Mouse (Mus musculus): ENCODE results near the gene Neurl2. TPM values are rescaled to one million over a fixed set of nuclear protein-coding genes. Genes with fewer than 3 reads are reported as not detected.

Gene Neurl2
- total RNA-seq, 4 experiments from 2014 or later: 0.90 to 4.9 (median 3.1) TPM

- peak; percentile 94 for DNase-seq
These were observed 47.5 kb downstream of the Neurl2 start, which contains the start of gene Snx21 for GRCm38 (mm10) chr2:164785481-164786387. Gene Snx21, plus strand, starts transcription at chr2:164785823.

- DNase-seq: no peak
These were observed 48.3 kb downstream of the Neurl2 start for GRCm38 (mm10) chr2:164784869-164785420.

GRCm38 (mm10) chr2:164783926-164784581, 49.2 kb downstream of the Neurl2 start:
- DNase-seq: no peak

GRCm38 (mm10) chr2:164781876-164782275, 51.4 kb downstream of the Neurl2 start:
- no peak for DNase-seq

Other genes with a start within 250 kb of the Neurl2 start
- gene Wfdc6a, start 248.0 kb downstream of the Neurl2 start, total RNA-seq (2022): under 1 TPM; 0.38 to 0.77 (median 0.52) TPM
- not detected for gene Eppin, start 239.9 kb downstream of the Neurl2 start, total RNA-seq (2022)
- not detected for gene Wfdc6b, start 219.9 kb downstream of the Neurl2 start, total RNA-seq (2022)
- gene Wfdc8, start 219.8 kb downstream of the Neurl2 start, total RNA-seq (2022): under 1 TPM in 2 of 4 experiments, not detected in 2; 0.35 to 0.89 TPM
- gene Wfdc16, start 194.7 kb downstream of the Neurl2 start, total RNA-seq (2022): not detected
- not detected for gene Wfdc10, start 177.4 kb downstream of the Neurl2 start, total RNA-seq (2022)
- gene Wfdc9, start 176.9 kb downstream of the Neurl2 start, total RNA-seq (2022): not detected
- not detected for gene Wfdc11, start 159.4 kb downstream of the Neurl2 start, total RNA-seq (2022)
- not detected for gene Wfdc13, start 148.3 kb downstream of the Neurl2 start, total RNA-seq (2022)
- gene Spint4, start 135.0 kb downstream of the Neurl2 start, total RNA-seq (2022): not detected
- gene Spint5, start 118.2 kb downstream of the Neurl2 start, total RNA-seq (2022): not detected
- under 1 TPM; 0.31 to 0.71 (median 0.49) TPM for gene Wfdc3, start 87.5 kb downstream of the Neurl2 start, total RNA-seq (2022)
- 10 to 100 TPM; 35.2 to 52.1 (median 46.1) TPM for gene Dnttip1, start 87.5 kb downstream of the Neurl2 start, total RNA-seq (2022)
- 1 to 10 TPM; 1.1 to 5.1 (median 2.0) TPM for gene Ube2c, start 63.6 kb downstream of the Neurl2 start, total RNA-seq (2022)
- gene Tnnc2, start 53.5 kb downstream of the Neurl2 start, total RNA-seq (2022): not detected
- gene Snx21, start 47.6 kb downstream of the Neurl2 start, total RNA-seq (2022): 10 to 100 TPM; 34.5 to 58.3 (median 46.7) TPM
- 10 to 100 TPM; 32.9 to 46.5 (median 39.6) TPM for gene Acot8, start 28.6 kb downstream of the Neurl2 start, total RNA-seq (2022)
- 1 to 10 TPM; 4.0 to 6.7 (median 5.7) TPM for gene Zswim3, start 28.4 kb downstream of the Neurl2 start, total RNA-seq (2022)
- 10 to 100 TPM; 11.1 to 15.3 (median 13.4) TPM for gene Zswim1, start 10.8 kb downstream of the Neurl2 start, total RNA-seq (2022)
- under 1 TPM in 2 of 4 experiments, not detected in 2; 0.51 to 0.86 TPM for gene Spata25, start 4.9 kb downstream of the Neurl2 start, total RNA-seq (2022)
- gene Ctsa, start 583 bp downstream of the Neurl2 start, total RNA-seq (2022): 100 to 1,000 TPM; 103 to 166 (median 137) TPM
- gene Pltp, start 24.3 kb upstream of the Neurl2 start, total RNA-seq (2022): 10 to 100 TPM; 26.0 to 57.3 (median 35.5) TPM
- gene Pcif1, start 45.8 kb upstream of the Neurl2 start, total RNA-seq (2022): 10 to 100 TPM; 49.4 to 74.0 (median 65.6) TPM
- gene Zfp335, start 78.3 kb upstream of the Neurl2 start, total RNA-seq (2022): 10 to 100 TPM; 17.3 to 26.7 (median 20.3) TPM
- 1 to 10 TPM in 1 of 4 experiments, under 1 TPM in 3; 0.49 to 1.4 (median 0.84) TPM for gene Mmp9, start 107.3 kb upstream of the Neurl2 start, total RNA-seq (2022)
- gene Slc12a5, start 127.3 kb upstream of the Neurl2 start, total RNA-seq (2022): 10 to 100 TPM in 3 of 4 experiments, 1 to 10 TPM in 1; 6.7 to 18.3 (median 14.0) TPM
- gene Ncoa5, start 201.4 kb upstream of the Neurl2 start, total RNA-seq (2022): 10 to 100 TPM; 28.0 to 45.1 (median 34.0) TPM
- 1 to 10 TPM; 2.3 to 4.9 (median 3.3) TPM for gene Cd40, start 222.2 kb upstream of the Neurl2 start, total RNA-seq (2022)